In the genomic region with DNA sequence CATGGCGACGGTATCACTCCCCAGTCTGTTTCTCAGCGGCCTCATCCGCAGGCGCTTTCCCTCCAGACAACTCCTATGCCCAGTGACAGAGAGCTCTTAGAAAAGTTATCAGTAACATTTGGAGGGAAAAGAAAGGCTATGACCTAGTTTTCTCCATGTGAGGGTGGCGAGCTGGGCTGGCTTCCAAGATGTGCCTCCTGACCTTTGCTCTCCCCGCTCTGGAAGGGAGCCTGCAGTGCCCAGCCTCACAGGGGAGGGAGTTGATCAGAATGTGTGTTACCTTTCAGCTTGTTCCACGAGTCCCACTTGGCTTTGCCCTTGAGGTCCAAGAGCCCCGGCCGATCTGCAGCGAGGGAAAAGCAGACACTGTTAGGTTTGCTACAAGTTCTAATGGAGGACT, we compare ENCODE assay signal across 7 mouse cellular contexts. TPM values are rescaled to one million over a fixed set of nuclear protein-coding genes. Genes with fewer than 3 reads are reported as not detected.
DNase-seq lines count a peak whose midpoint lies in the region; ATAC-seq and TF ChIP-seq lines count a peak whose summit lies in the region.

No protein-coding gene starts in this region.

- TF ChIP-seq EP300 in lung, postnatal 0 days (IDR thresholded peaks at IDR 0.05): no peak

- DNase-seq in lung, adult 18-20 months: peak; percentile 54 to 64
- no peak for DNase-seq in lung, postnatal 0 days (ENCODE audit: low spot score)
- DNase-seq in urinary bladder, postnatal 4 days (ENCODE audit: low spot score in 2 of 2): no peak

- H3K4me1 ChIP-seq in lung, postnatal 0 days (ENCODE audit: insufficient read depth, low read depth, low read length): peaks cover 13% of the 10 kb centered on the region; the same call in 1 of the 2 replicates
- peaks cover 32% of the 10 kb centered on the region for H3K4me1 ChIP-seq in embryonic facial prominence, embryonic 15.5 days
- H3K4me1 ChIP-seq in hindbrain, embryonic 15.5 days (replicated peaks): peaks cover 34% of the 10 kb centered on the region
- peaks cover 50% of the 10 kb centered on the region for H3K4me1 ChIP-seq in neural tube, embryonic 13.5 days (replicated peaks)

- no peaks in the 10 kb centered on the region for H3K9me3 ChIP-seq in lung, postnatal 0 days (ENCODE audit: low read length)
- peaks cover 5% of the 10 kb centered on the region; the same call in 1 of the 2 replicates for H3K9me3 ChIP-seq in embryonic facial prominence, embryonic 15.5 days (replicated peaks)
- H3K9me3 ChIP-seq in hindbrain, embryonic 15.5 days: no peaks in the 10 kb centered on the region
- 0 out of 2 replicates have a peak, but pooled peaks cover 4% of the 10 kb centered on the region for H3K9me3 ChIP-seq in neural tube, embryonic 13.5 days

- ATAC-seq in lung, postnatal 0 days: no peak
- ATAC-seq in embryonic facial prominence, embryonic 15.5 days (ENCODE audit: insufficient number of reproducible peaks, low FRiP score, low TSS enrichment, low read depth): no peak
- peak; percentile 6; the same call in 1 of the 2 replicates for ATAC-seq in hindbrain, embryonic 15.5 days (ENCODE audit: low FRiP score, low read depth)
- 0 out of 2 replicates have a peak, but pooled peaks have one; percentile 6 for ATAC-seq in neural tube, embryonic 13.5 days (ENCODE audit: low read depth)
- ATAC-seq in erythroblast, adult 5-6 weeks (replicated peaks; ENCODE audit: low FRiP score, poor library complexity, severe bottlenecking): no peak

- TF ChIP-seq CTCF in lung, postnatal 0 days (IDR thresholded peaks at IDR 0.05): no peak

- H3K27me3 ChIP-seq in lung, postnatal 0 days (replicated peaks; ENCODE audit: insufficient read depth, low read length): no peaks in the 10 kb centered on the region
- H3K27me3 ChIP-seq in embryonic facial prominence, embryonic 15.5 days: no peaks in the 10 kb centered on the region
- no peaks in the 10 kb centered on the region for H3K27me3 ChIP-seq in hindbrain, embryonic 15.5 days
- no peaks in the 10 kb centered on the region for H3K27me3 ChIP-seq in neural tube, embryonic 13.5 days

- no peak overlapping the region for H3K27ac ChIP-seq in lung, postnatal 0 days (ENCODE audit: low read length)
- 0 out of 2 replicates have a peak overlapping the region, but pooled peaks have one; percentile 48 for H3K27ac ChIP-seq in embryonic facial prominence, embryonic 15.5 days (replicated peaks)
- peak overlapping the region; percentile 89 for H3K27ac ChIP-seq in hindbrain, embryonic 15.5 days (replicated peaks)
- H3K27ac ChIP-seq in neural tube, embryonic 13.5 days (replicated peaks): peak overlapping the region; percentile 88

- H3K4me2 ChIP-seq in lung, postnatal 0 days (replicated peaks; ENCODE audit: low read depth, low read length): no peak overlapping the region
- no peak overlapping the region for H3K4me2 ChIP-seq in embryonic facial prominence, embryonic 15.5 days (replicated peaks)
- H3K4me2 ChIP-seq in hindbrain, embryonic 15.5 days: peak overlapping the region; percentile 29
- H3K4me2 ChIP-seq in neural tube, embryonic 13.5 days: peak overlapping the region; percentile 85

- peaks cover 28% of the 10 kb centered on the region for H3K36me3 ChIP-seq in lung, postnatal 0 days (ENCODE audit: insufficient read depth, low read length)
- peaks cover 37% of the 10 kb centered on the region for H3K36me3 ChIP-seq in embryonic facial prominence, embryonic 15.5 days
- peaks cover 12% of the 10 kb centered on the region for H3K36me3 ChIP-seq in hindbrain, embryonic 15.5 days
- H3K36me3 ChIP-seq in neural tube, embryonic 13.5 days: peaks cover 40% of the 10 kb centered on the region

- H3K4me3 ChIP-seq in lung, postnatal 0 days (ENCODE audit: low read depth, low read length): no peak overlapping the region
- H3K4me3 ChIP-seq in embryonic facial prominence, embryonic 15.5 days (replicated peaks): no peak overlapping the region
- no peak overlapping the region for H3K4me3 ChIP-seq in hindbrain, embryonic 15.5 days
- no peak overlapping the region for H3K4me3 ChIP-seq in neural tube, embryonic 13.5 days

- 79% methylated on average over 11 of the region's 11 CpGs for WGBS in lung, postnatal 0 days
- WGBS in embryonic facial prominence, embryonic 15.5 days: 78% methylated on average over 11 of the region's 11 CpGs
- 66% methylated on average over 11 of the region's 11 CpGs for WGBS in hindbrain, embryonic 15.5 days
- 60% methylated on average over 11 of the region's 11 CpGs for whole genome bisulfite sequencing in neural tube, embryonic 13.5 days

- H3K9ac ChIP-seq in lung, postnatal 0 days (replicated peaks; ENCODE audit: low read depth): no peak overlapping the region
- no peak overlapping the region for H3K9ac ChIP-seq in embryonic facial prominence, embryonic 15.5 days
- no peak overlapping the region for H3K9ac ChIP-seq in hindbrain, embryonic 15.5 days
- H3K9ac ChIP-seq in neural tube, embryonic 13.5 days: no peak overlapping the region

RNA-seq across cellular contexts. Expression of a gene that starts 4.8 kb away (rescaled TPM):
- polyA plus RNA-seq in lung, postnatal 0 days (2015; fragmentation: Nextera tagmentation; extraction: Ambion mirVana): 646 and 687 TPM in 2 replicates
- polyA plus RNA-seq in embryonic facial prominence, embryonic 15.5 days (2015; fragmentation: Nextera tagmentation; extraction: Ambion mirVana): 797 and 816 TPM in 2 replicates
- polyA plus RNA-seq in hindbrain, embryonic 15.5 days (2015; fragmentation: Nextera tagmentation; extraction: Ambion mirVana): 1,624 and 1,630 TPM in 2 replicates
- polyA plus RNA-seq in neural tube, embryonic 13.5 days (2015; fragmentation: Nextera tagmentation; extraction: Ambion mirVana): 2,051 and 2,328 TPM in 2 replicates
- total RNA-seq in erythroblast, adult 5-6 weeks (2015; ENCODE audit: low replicate concordance): 59.9 and 82.1 TPM in 2 replicates
- 73.0 and 77.2 TPM in 2 replicates for total RNA-seq in erythroblast, adult 5-6 weeks (2017; ENCODE audit: low replicate concordance)

RNA-seq across cellular contexts. Expression of a gene that starts 4.9 kb away (rescaled TPM):
- polyA plus RNA-seq in lung, postnatal 0 days (2015; fragmentation: Nextera tagmentation; extraction: Ambion mirVana): 10.7 and 12.5 TPM in 2 replicates
- polyA plus RNA-seq in embryonic facial prominence, embryonic 15.5 days (2015; fragmentation: Nextera tagmentation; extraction: Ambion mirVana): 17.9 and 19.1 TPM in 2 replicates
- polyA plus RNA-seq in hindbrain, embryonic 15.5 days (2015; fragmentation: Nextera tagmentation; extraction: Ambion mirVana): 13.5 and 15.3 TPM in 2 replicates
- 17.6 and 20.9 TPM in 2 replicates for polyA plus RNA-seq in neural tube, embryonic 13.5 days (2015; fragmentation: Nextera tagmentation; extraction: Ambion mirVana)
- total RNA-seq in erythroblast, adult 5-6 weeks (2015; ENCODE audit: low replicate concordance): 6.5 and 8.2 TPM in 2 replicates
- total RNA-seq in erythroblast, adult 5-6 weeks (2017; ENCODE audit: low replicate concordance): not detected in 2 replicates

RNA-seq across cellular contexts. Expression of a gene that starts 42.2 kb away (rescaled TPM):
- 121 and 127 TPM in 2 replicates for polyA plus RNA-seq in lung, postnatal 0 days (2015; fragmentation: Nextera tagmentation; extraction: Ambion mirVana)
- polyA plus RNA-seq in embryonic facial prominence, embryonic 15.5 days (2015; fragmentation: Nextera tagmentation; extraction: Ambion mirVana): 9.9 and 11.4 TPM in 2 replicates
- polyA plus RNA-seq in hindbrain, embryonic 15.5 days (2015; fragmentation: Nextera tagmentation; extraction: Ambion mirVana): 7.6 and 9.8 TPM in 2 replicates
- 7.7 and 9.8 TPM in 2 replicates for polyA plus RNA-seq in neural tube, embryonic 13.5 days (2015; fragmentation: Nextera tagmentation; extraction: Ambion mirVana)
- 1.5 TPM in 1 of 2 replicates, not detected in the other for total RNA-seq in erythroblast, adult 5-6 weeks (2015; ENCODE audit: low replicate concordance)
- total RNA-seq in erythroblast, adult 5-6 weeks (2017; ENCODE audit: low replicate concordance): not detected in 2 replicates

Comparison
In these comparisons a context has a peak if more than half of its experiments do, and no peak if none do; other contexts are left out.
1. DNase-seq: peak in lung, adult 18-20 months (2 of 2); none in lung, postnatal 0 days (single experiment) and urinary bladder, postnatal 4 days (0 of 2).
2. ATAC-seq: peak in hindbrain, embryonic 15.5 days (single experiment) and neural tube, embryonic 13.5 days (single experiment); none in lung, postnatal 0 days (single experiment), embryonic facial prominence, embryonic 15.5 days (single experiment) and erythroblast, adult 5-6 weeks (single experiment).
3. H3K4me2 ChIP-seq: peak in hindbrain, embryonic 15.5 days (single experiment) and neural tube, embryonic 13.5 days (single experiment); none in lung, postnatal 0 days (single experiment) and embryonic facial prominence, embryonic 15.5 days (single experiment).